Mouse (Mus musculus): ENCODE results near the gene Ahctf1. TPM values are rescaled to one million over a fixed set of nuclear protein-coding genes. Genes with fewer than 3 reads are reported as not detected.

Gene Ahctf1
- 11.9 TPM for polyA plus RNA-seq (2012; fragmentation: generic; extraction: Trizol)
- long read RNA-seq, experiment 1, partial matches to known transcripts, result 2 of 2 reads
- long read RNA-seq, experiment 1, other reads (novel, unspliced or antisense), result 0 of 2 reads
- long read RNA-seq, experiment 2, full-length matches to known transcripts, result 9 of 136 reads
- long read RNA-seq, experiment 2, partial matches to known transcripts, result 116 of 136 reads
- long read RNA-seq, experiment 2, other reads (novel, unspliced or antisense), result 11 of 136 reads

DNA sequence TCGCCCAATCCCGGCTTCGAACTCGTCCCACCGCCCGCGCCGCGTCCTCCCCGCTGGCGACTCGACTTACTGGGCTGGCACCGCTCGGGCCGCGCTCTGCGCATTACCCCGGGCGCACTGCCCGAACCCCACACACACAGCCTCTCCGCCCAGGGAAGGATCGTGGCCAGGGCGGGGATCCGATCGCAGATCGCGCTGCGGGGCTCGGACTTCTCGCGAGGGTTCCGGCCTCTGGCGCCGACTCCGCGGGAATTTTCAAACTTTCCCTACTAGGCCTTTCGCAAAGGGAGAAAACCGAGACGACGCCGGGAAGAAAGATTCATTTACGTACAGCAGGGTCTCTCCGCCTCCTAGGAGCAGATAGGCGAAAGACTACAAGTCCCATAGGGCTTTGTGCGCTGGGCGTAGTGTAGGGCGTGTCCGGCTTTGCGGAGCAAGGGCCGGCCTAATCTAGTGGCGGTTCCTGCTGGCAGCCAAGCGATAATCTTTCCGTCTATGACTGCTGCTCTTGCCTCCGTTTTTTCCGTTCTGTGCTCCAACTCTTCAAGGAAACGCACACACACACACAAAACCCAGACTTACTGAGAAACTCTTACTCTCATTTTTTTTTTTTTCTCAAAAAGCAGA is at the start of gene Ahctf1:
Gene Ahctf1, minus strand, starts transcription at position 168 of the 627 bp plus-strand sequence.
- H3K79me3 ChIP-seq (ENCODE audit: low read depth), result peaks cover 44% of the 10 kb centered on the region
- TF ChIP-seq CTCF (IDR thresholded peaks at IDR 0.05; ENCODE audit: control insufficient read depth, insufficient read depth, insufficient read length) (no peak), MAX (IDR thresholded peaks at IDR 0.05) (peak; percentile 30)
- H3K4me3 ChIP-seq (ENCODE audit: insufficient read depth, poor library complexity, severe bottlenecking), result peak within 1 kb of the TSS; percentile 88
- peak within 1 kb of the TSS; percentile 74 for H3ac ChIP-seq (ENCODE audit: control insufficient read depth, insufficient read length, low read depth)
- H3K36me3 ChIP-seq (ENCODE audit: control insufficient read depth, insufficient read depth), result peaks cover 12% of the 10 kb centered on the region
- peaks cover 46% of the 10 kb centered on the region for H3K79me2 ChIP-seq (ENCODE audit: control insufficient read depth, insufficient read depth)
- H3K27me3 ChIP-seq (ENCODE audit: control insufficient read depth, insufficient read depth, insufficient read length), result no peaks in the 10 kb centered on the region

DNA sequence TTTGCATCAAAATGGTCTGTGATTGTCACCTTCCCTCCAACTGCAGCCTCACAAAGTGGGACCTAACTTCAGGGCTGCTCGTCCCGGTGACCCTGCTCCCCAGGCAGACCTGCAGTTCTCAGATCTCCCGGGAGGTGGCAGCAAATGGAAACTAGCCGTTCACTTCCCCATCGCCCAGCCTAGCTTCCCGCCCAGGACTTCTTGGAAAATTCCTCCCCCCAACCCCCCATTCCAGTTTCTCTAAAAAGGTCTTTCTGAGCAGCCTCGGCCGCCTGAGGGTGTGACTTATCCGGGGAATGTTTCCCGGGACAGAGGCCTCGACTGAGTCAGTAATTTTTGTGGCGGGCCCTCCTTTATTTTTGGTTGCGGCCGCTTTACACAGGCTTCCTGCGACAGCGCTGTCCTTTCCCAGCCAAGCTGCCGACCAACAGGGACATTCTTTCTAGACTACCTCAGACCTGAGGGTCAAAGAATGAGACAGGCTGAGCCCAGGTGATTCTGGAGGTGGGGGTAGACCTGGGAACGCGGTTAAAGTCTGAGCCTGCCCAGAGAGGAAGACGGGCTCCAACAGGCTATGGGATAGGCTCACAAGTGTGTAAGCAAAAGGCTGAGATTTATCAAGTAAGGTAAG is 44.4 kb upstream of the Ahctf1 start:
- Histone ChIP-seq H3K79me3 (ENCODE audit: low read depth) (no peaks in the 10 kb centered on the region), H3K36me3 (ENCODE audit: control insufficient read depth, insufficient read depth) (no peaks in the 10 kb centered on the region), H3K27me3 (ENCODE audit: control insufficient read depth, insufficient read depth, insufficient read length) (no peaks in the 10 kb centered on the region), H3K4me3 (ENCODE audit: insufficient read depth, poor library complexity, severe bottlenecking) (no peak overlapping the region), H3K79me2 (ENCODE audit: control insufficient read depth, insufficient read depth) (no peaks in the 10 kb centered on the region), H3ac (ENCODE audit: control insufficient read depth, insufficient read length, low read depth) (peak overlapping the region; percentile 68)
- TF ChIP-seq CTCF (IDR thresholded peaks at IDR 0.05; ENCODE audit: control insufficient read depth, insufficient read depth, insufficient read length) (peak; percentile 83), CEBPB (IDR thresholded peaks at IDR 0.05; ENCODE audit: low read depth) (no peak)

DNA sequence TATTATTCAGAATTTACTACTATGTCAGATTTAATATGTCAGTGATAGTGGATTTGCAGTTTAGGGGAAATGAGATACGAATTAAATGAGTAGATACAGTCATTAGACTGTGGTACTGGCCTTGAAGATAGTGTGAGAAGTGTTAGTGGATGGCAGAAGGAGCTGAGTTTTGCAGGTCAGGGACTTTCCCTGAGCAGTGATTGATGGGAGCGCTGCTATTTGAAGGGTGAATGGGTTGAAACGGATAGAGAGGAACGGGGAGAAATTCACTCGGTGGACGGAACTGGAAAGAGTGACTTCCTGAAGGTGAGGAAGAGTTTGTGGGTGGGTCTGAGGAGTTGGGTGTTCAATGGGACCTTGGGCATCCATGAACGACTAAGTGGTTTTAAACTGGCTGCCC is 43.7 kb upstream of the Ahctf1 start:
- Histone ChIP-seq H3K79me3 (ENCODE audit: low read depth) (no peaks in the 10 kb centered on the region), H3K79me2 (ENCODE audit: control insufficient read depth, insufficient read depth) (no peaks in the 10 kb centered on the region), H3K4me3 (ENCODE audit: insufficient read depth, poor library complexity, severe bottlenecking) (no peak overlapping the region), H3K27me3 (ENCODE audit: control insufficient read depth, insufficient read depth, insufficient read length) (no peaks in the 10 kb centered on the region), H3K36me3 (ENCODE audit: control insufficient read depth, insufficient read depth) (no peaks in the 10 kb centered on the region), H3ac (ENCODE audit: control insufficient read depth, insufficient read length, low read depth) (peak overlapping the region; percentile 54)
- no peak for TF ChIP-seq MYOG (IDR thresholded peaks at IDR 0.05; ENCODE audit: control insufficient read depth, extremely low read depth, insufficient read length)
- no peak for TF ChIP-seq USF1 (IDR thresholded peaks at IDR 0.05; ENCODE audit: low read depth)
- no peak for TF ChIP-seq MYOD1 (IDR thresholded peaks at IDR 0.05; ENCODE audit: control insufficient read depth, insufficient read length, low read depth)

DNA sequence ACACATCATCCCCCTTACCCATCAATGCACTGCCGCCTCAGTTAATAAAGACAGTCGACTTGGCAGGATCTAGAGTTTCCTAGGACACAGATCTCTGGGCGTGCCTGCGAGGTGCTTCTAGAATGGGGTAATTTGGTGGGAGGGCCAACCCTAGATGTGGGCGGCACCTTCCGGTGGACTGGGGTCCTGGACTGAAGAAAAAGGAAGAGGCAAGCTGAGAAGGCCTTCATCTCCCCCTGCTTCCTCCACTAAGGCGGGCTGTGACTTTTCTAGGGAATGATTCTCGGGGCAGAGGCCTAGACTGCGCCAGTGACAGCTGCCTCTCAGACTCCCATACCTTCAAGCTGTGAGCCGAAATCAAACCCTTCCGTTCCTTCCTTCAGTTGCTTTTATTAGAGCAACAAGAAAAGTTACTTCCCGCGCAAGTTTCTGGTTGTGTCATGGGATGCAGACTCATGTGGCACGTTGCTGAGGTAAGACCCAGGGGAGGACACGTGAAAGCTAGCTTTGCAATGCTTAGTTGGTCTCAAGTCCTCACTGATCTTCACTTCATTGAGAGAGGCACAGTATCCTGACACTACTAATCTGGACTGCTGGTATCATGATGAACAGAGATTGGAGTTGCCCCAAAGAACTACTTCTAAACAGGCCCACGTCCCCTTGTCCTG is 42.5 kb upstream of the Ahctf1 start:
- Histone ChIP-seq H3K27me3 (ENCODE audit: control insufficient read depth, insufficient read depth, insufficient read length) (no peaks in the 10 kb centered on the region), H3K36me3 (ENCODE audit: control insufficient read depth, insufficient read depth) (no peaks in the 10 kb centered on the region), H3ac (ENCODE audit: control insufficient read depth, insufficient read length, low read depth) (no peak overlapping the region), H3K79me3 (ENCODE audit: low read depth) (no peaks in the 10 kb centered on the region), H3K4me3 (ENCODE audit: insufficient read depth, poor library complexity, severe bottlenecking) (no peak overlapping the region), H3K79me2 (ENCODE audit: control insufficient read depth, insufficient read depth) (no peaks in the 10 kb centered on the region)
- no peak for TF ChIP-seq MYOD1 (IDR thresholded peaks at IDR 0.05; ENCODE audit: control insufficient read depth, insufficient read length, low read depth)

DNA sequence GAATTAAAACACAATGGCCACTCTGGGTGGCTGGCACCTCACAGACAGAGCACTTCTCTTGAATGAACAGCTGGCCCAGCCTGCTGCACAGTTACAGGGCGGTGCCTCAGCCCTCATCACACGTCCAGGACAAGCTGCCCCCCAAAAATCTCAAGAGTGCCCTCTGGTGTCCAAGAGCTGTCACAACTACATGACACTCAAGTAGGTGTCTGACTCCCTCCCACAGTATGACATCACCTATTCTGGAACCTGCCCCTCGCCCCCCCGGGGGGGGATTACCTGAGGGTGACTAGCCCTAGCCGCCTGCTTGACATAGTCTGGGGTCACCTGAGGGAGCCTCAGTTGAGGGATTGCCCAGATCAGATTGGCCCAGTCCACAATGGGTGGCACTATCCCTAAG is 41.4 kb upstream of the Ahctf1 start:
- H3K79me2 ChIP-seq (ENCODE audit: control insufficient read depth, insufficient read depth), result no peaks in the 10 kb centered on the region
- no peak overlapping the region for H3ac ChIP-seq (ENCODE audit: control insufficient read depth, insufficient read length, low read depth)
- peak; percentile 54 for TF ChIP-seq CTCF (IDR thresholded peaks at IDR 0.05; ENCODE audit: control insufficient read depth, insufficient read depth, insufficient read length)
- TF ChIP-seq MYOG (IDR thresholded peaks at IDR 0.05; ENCODE audit: control insufficient read depth, extremely low read depth, insufficient read length), result no peak
- peak; percentile 37 for TF ChIP-seq MYOD1 (IDR thresholded peaks at IDR 0.05; ENCODE audit: control insufficient read depth, insufficient read length, low read depth)
- H3K79me3 ChIP-seq (ENCODE audit: low read depth), result no peaks in the 10 kb centered on the region
- H3K36me3 ChIP-seq (ENCODE audit: control insufficient read depth, insufficient read depth), result no peaks in the 10 kb centered on the region
- H3K4me3 ChIP-seq (ENCODE audit: insufficient read depth, poor library complexity, severe bottlenecking), result no peak overlapping the region
- no peaks in the 10 kb centered on the region for H3K27me3 ChIP-seq (ENCODE audit: control insufficient read depth, insufficient read depth, insufficient read length)

DNA sequence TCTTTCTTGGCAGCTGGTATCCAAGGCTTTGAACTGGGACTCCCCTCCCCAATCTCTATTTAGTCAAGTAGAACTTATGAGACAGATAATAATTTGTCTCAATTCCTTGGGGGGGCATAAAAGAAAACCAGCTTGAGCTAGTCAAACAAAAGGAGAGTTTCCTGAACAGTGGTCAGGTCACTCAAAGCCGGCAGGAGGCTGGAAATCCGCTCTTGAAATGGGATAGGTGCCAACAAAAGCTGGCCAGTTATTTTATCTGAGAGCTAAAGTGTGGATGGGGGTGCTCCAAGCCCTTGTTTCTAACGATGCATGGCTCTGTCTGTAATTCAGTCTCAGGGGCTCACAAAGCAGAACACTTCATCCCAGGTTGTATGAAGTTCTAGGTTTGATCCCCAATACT is 40.5 kb upstream of the Ahctf1 start:
- Histone ChIP-seq H3K27me3 (ENCODE audit: control insufficient read depth, insufficient read depth, insufficient read length) (no peaks in the 10 kb centered on the region), H3ac (ENCODE audit: control insufficient read depth, insufficient read length, low read depth) (no peak overlapping the region), H3K4me3 (ENCODE audit: insufficient read depth, poor library complexity, severe bottlenecking) (no peak overlapping the region), H3K36me3 (ENCODE audit: control insufficient read depth, insufficient read depth) (no peaks in the 10 kb centered on the region), H3K79me2 (ENCODE audit: control insufficient read depth, insufficient read depth) (no peaks in the 10 kb centered on the region), H3K79me3 (ENCODE audit: low read depth) (no peaks in the 10 kb centered on the region)
- TF ChIP-seq MYOG (IDR thresholded peaks at IDR 0.05; ENCODE audit: control insufficient read depth, extremely low read depth, insufficient read length) (no peak), FOSL1 (IDR thresholded peaks at IDR 0.05; ENCODE audit: insufficient read depth, low read length, poor library complexity, severe bottlenecking) (no peak), MAX (IDR thresholded peaks at IDR 0.05) (no peak), CEBPB (IDR thresholded peaks at IDR 0.05; ENCODE audit: low read depth) (no peak), CTCF (IDR thresholded peaks at IDR 0.05; ENCODE audit: control insufficient read depth, insufficient read depth, insufficient read length) (no peak), MYOD1 (IDR thresholded peaks at IDR 0.05; ENCODE audit: control insufficient read depth, insufficient read length, low read depth) (no peak), USF1 (IDR thresholded peaks at IDR 0.05; ENCODE audit: low read depth) (no peak)
